Mouse (Mus musculus): Measurements from ENCODE around the gene Trim41. TPM values are rescaled to one million over a fixed set of nuclear protein-coding genes. Genes with fewer than 3 reads are reported as not detected.
A peak's percentile ranks its signal among the peaks of the same experiment; 100 is the strongest.

Gene Trim41
- polyA plus RNA-seq, 1 experiment from 2014 or later: 8.3 TPM

DNA sequence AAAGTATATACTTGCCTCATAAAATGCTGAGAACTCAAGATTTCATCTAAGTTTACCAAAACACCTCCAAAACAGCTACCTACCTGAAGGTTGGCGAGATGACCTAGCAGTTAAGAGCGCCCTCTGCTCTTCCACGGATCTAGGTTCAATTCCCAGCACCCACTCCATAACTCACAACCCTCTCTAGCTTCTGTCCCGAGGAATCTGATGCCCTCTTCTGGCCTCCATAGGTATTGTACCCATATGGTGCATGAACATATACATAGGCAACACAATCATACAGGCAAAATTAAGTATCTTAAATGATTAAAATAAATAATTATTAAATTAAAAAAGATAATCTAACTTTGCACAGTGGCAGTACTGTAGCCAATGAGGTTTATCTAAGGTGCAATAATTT lies 34.9 kb downstream of the Trim41 start:
- Histone ChIP-seq H3K27ac (no peak overlapping the region), H3K4me3 (no peak overlapping the region), H3K27me3 (no peaks in the 10 kb centered on the region), H3K4me2 (no peak overlapping the region), H3K4me1 (no peaks in the 10 kb centered on the region), H3K36me3 (no peaks in the 10 kb centered on the region), H3K9me3 (no peaks in the 10 kb centered on the region), H3K9ac (no peak overlapping the region)
- ATAC-seq (ENCODE audit: insufficient number of reproducible peaks, insufficient read depth, low FRiP score, low TSS enrichment, low read depth): no peak
- 82% methylated on average over 4 of the region's 4 CpGs for WGBS

DNA sequence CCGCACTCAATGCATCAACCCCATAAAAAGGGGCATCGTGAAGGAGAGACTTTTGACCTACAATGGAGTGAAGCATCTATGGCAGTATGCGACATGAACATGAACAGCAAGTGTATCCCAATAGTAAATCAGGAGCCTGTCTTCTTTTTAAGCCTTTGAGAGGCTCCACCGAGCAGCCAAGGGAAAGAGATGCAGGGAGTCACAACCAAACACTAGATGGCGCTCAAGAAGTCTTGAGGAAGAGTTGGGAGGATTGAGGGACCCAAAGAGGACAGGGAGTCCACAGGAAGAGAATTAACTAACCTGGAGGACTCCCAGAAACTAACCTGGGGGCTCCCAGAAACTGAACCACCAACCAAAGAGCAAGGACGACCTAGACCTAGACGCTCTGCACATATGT lies 37.7 kb downstream of the Trim41 start:
- no peaks in the 10 kb centered on the region for H3K27me3 ChIP-seq
- H3K9ac ChIP-seq: no peak overlapping the region
- 39% methylated on average over 7 of the region's 7 CpGs for WGBS

DNA sequence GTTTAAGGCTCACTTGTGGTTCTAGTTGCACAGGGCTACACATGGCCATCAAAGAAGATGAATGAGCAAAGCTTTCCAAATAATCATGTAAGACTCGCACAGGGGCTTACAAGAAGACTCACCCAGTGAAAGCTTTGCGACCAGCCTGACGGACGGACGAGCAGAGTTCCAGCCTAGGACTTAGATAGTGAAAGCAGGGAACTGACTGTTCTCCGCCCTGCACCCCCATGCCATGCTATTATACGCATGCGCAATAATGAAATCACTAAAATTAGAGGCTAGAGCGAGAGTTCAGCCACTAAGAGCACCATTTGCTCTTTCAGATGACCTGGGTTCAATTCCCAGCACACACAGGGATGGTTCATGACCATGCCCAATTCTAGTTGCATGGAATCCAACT lies 39.9 kb downstream of the Trim41 start:
- ATAC-seq (ENCODE audit: insufficient number of reproducible peaks, insufficient read depth, low FRiP score, low TSS enrichment, low read depth): no peak
- H3K36me3 ChIP-seq: no peaks in the 10 kb centered on the region
- no peak overlapping the region for H3K4me3 ChIP-seq
- H3K4me2 ChIP-seq: no peak overlapping the region
- H3K4me1 ChIP-seq: peaks cover 3% of the 10 kb centered on the region; the same call in 1 of the 2 replicates
- 93% methylated on average over 9 of the region's 9 CpGs for WGBS
- H3K27me3 ChIP-seq: no peaks in the 10 kb centered on the region
- no peaks in the 10 kb centered on the region for H3K9me3 ChIP-seq
- no peak overlapping the region for H3K9ac ChIP-seq
- H3K27ac ChIP-seq: no peak overlapping the region

More for the DNA sequence above, 37.7 kb downstream of the Trim41 start:
- ATAC-seq (ENCODE audit: insufficient number of reproducible peaks, insufficient read depth, low FRiP score, low TSS enrichment, low read depth): no peak
- no peak overlapping the region for H3K4me2 ChIP-seq
- peaks cover 2% of the 10 kb centered on the region; the same call in 1 of the 2 replicates for H3K4me1 ChIP-seq
- no peak overlapping the region for H3K27ac ChIP-seq
- no peaks in the 10 kb centered on the region for H3K9me3 ChIP-seq
- no peaks in the 10 kb centered on the region for H3K36me3 ChIP-seq
- no peak overlapping the region for H3K4me3 ChIP-seq

DNA sequence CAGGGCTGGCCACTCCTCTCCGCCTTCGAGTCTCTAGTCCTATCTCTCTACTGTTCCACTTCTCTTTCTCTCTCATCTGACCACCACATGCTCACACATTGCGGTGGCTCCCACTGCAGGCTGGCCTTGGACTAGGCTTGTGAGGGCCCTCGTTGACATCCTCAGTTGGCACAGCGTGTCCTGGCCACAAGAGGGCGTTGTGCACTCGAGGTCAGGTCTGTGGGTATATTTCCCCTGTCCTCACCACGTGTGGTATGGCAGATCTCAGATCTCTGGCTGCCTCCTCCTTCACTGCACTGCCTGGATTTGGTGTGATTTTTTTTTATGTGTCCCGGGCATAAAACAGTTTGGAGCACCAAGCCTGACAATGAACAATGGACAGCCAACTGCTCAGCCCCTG lies 40.5 kb downstream of the Trim41 start:
- no peak for ATAC-seq (ENCODE audit: insufficient number of reproducible peaks, insufficient read depth, low FRiP score, low TSS enrichment, low read depth)
- WGBS: 46% methylated on average over 9 of the region's 9 CpGs

DNA sequence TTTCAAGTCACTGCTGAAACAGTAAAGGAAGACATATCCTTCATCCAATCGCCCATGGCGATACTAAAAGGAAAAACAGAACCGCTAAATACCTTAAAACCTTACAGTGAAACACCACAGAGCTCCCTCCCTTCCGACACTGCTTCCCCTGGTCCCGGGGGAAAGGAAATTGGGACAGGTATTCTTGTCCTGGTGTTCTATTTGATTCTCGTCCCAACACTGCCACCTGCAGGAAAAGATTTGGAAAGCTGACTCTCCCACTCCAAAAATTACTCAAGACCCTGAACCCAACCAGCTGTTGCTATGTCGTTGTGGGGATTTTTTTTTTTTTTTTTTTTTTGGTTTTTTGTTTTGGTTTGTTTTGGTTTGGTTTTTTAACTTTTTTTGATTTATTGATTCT lies 41.7 kb downstream of the Trim41 start:
- Histone ChIP-seq H3K4me1 (peaks cover 3% of the 10 kb centered on the region; the same call in 1 of the 2 replicates), H3K4me2 (peak overlapping the region; percentile 36)
- 1% methylated on average over 7 of the region's 7 CpGs for WGBS

More for the DNA sequence above, 40.5 kb downstream of the Trim41 start:
- peaks cover 3% of the 10 kb centered on the region; the same call in 1 of the 2 replicates for H3K4me1 ChIP-seq
- H3K36me3 ChIP-seq: no peaks in the 10 kb centered on the region
- H3K9ac ChIP-seq: no peak overlapping the region
- no peaks in the 10 kb centered on the region for H3K27me3 ChIP-seq
- no peaks in the 10 kb centered on the region for H3K9me3 ChIP-seq
- no peak overlapping the region for H3K4me2 ChIP-seq
- no peak overlapping the region for H3K4me3 ChIP-seq
- no peak overlapping the region for H3K27ac ChIP-seq

DNA sequence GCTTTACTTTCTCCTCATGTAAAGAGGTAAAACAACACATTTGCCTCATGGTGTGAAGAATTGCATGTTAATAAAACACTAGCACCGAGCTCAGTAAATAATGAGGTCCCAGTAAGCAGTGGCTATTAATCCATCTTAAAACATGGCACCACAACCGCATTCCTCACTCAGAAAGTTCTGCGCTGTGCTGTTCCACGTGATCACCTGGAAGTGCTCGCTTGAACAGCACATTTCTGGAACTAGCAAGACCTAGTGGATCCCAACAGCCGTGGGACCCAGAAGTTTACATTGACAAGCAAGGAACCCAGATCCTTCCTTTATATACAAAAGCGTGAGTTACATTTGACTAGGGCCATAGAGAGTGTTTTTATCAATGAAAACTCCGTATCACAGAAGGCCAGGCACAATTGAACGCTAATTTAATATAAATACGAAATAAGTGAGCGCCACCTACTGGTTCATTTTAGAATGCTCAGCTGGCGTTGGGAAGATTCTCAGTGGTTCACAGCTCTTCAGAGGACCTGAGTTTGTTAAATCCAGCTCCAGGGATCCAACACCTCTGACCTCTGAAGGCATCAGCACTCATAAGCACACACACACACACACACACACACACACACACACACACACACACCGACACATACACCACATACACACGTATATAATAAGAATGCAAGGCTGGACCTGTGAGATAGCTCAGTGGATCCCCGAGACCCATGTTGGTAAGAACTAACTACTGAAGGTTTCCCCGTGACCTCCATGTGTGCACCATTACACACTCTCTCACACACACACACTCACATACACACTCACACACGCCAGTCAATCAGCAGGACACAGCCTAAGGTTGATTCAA lies 42.5 kb downstream of the Trim41 start:
- ATAC-seq (ENCODE audit: insufficient number of reproducible peaks, insufficient read depth, low FRiP score, low TSS enrichment, low read depth): no peak
- Histone ChIP-seq H3K27ac (no peak overlapping the region), H3K36me3 (no peaks in the 10 kb centered on the region), H3K4me2 (peak overlapping the region; percentile 48), H3K4me3 (no peak overlapping the region), H3K9ac (no peak overlapping the region), H3K27me3 (no peaks in the 10 kb centered on the region), H3K9me3 (no peaks in the 10 kb centered on the region), H3K4me1 (peaks cover 3% of the 10 kb centered on the region; the same call in 1 of the 2 replicates)
- 37% methylated on average over 17 of the region's 17 CpGs for WGBS

More for the DNA sequence above, 41.7 kb downstream of the Trim41 start:
- no peaks in the 10 kb centered on the region for H3K9me3 ChIP-seq
- no peaks in the 10 kb centered on the region for H3K36me3 ChIP-seq
- H3K27me3 ChIP-seq: no peaks in the 10 kb centered on the region
- H3K9ac ChIP-seq: no peak overlapping the region
- no peak overlapping the region; the same call in 1 of the 2 replicates for H3K4me3 ChIP-seq
- no peak overlapping the region for H3K27ac ChIP-seq
- no peak for ATAC-seq (ENCODE audit: insufficient number of reproducible peaks, insufficient read depth, low FRiP score, low TSS enrichment, low read depth)

DNA sequence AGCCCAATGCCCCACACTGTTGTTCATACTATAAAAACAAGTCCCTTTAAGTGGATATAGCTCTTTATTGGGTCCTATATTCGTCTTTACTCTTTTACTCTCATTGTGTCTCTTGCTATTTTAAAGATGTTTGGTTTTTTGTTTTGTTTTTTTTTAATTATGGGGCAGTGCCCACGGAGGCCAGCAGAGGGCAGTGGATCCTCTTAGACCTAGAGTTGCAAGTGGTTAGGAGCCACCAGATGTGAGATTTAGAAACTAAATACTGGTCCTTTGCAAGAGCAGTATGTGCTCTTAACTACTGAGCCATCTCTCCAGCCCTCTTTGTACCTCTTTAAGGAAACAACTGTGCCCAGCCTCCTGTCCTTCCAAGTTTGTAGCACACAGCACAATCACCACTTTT lies 45.5 kb downstream of the Trim41 start:
- ATAC-seq (ENCODE audit: insufficient number of reproducible peaks, insufficient read depth, low FRiP score, low TSS enrichment, low read depth): no peak
- WGBS: 8% methylated on average over 2 of the region's 2 CpGs
- Histone ChIP-seq H3K36me3 (no peaks in the 10 kb centered on the region), H3K27me3 (no peaks in the 10 kb centered on the region), H3K4me2 (no peak overlapping the region), H3K27ac (no peak overlapping the region), H3K9me3 (no peaks in the 10 kb centered on the region), H3K9ac (no peak overlapping the region), H3K4me3 (no peak overlapping the region), H3K4me1 (peaks cover 3% of the 10 kb centered on the region; the same call in 1 of the 2 replicates)

DNA sequence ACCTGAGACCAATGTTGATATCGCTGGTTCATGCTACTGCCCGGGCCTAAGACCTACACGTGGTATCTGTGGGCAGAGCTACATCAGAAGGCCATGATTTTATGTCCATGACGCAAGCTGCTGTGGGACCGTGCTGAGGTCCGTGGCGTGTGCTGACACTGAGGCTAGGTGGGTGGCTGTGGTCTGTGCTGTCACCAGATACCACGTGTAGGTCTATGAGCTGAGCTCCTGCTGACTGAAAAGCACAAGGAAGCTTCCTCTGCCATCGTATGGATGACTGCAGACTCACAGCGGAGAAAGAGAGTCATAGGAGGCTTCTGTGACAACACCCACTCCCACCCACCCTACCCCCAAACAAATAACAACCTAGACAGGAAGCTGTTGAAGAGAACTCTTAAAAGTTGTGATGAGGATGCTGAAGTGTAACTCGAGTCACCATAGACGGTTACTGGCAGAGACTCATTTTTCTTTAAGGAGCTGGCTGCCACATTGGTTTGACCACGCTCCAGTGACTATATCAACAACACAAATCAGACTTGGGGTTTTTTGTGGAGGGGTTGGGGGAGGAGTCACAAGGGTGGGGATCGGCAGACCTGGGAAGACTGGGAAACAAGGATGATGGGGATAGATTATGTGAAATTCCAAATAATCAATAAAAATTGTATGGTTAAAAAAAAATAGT lies 49.8 kb downstream of the Trim41 start:
- ATAC-seq (ENCODE audit: insufficient number of reproducible peaks, insufficient read depth, low FRiP score, low TSS enrichment, low read depth): no peak
- Histone ChIP-seq H3K9ac (no peak overlapping the region), H3K4me1 (no peaks in the 10 kb centered on the region), H3K4me2 (no peak overlapping the region), H3K9me3 (no peaks in the 10 kb centered on the region), H3K4me3 (no peak overlapping the region), H3K27ac (no peak overlapping the region), H3K27me3 (no peaks in the 10 kb centered on the region; the same call in 1 of the 2 replicates), H3K36me3 (no peaks in the 10 kb centered on the region)
- WGBS: 77% methylated on average over 14 of the region's 14 CpGs

DNA sequence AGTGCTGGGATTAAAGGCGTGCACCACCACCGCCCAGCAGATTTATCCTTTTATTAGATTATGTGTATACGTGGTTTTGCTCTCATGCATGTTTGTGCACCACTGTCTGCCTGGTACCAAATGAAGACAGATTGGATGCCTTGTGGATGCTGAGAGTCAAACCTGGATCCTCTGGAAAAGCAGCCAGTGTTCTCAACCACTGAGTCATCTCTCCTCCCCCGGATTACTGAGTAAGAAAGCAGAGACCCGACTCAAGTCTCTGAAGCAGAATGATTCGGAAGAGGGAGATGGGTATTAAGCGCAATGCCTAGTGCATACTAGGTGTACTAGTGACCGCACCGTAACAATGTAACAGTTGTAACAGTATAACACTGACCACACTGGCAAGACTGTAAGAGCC lies 53.0 kb downstream of the Trim41 start:
- no peak overlapping the region for H3K4me2 ChIP-seq
- WGBS: 90% methylated on average over 9 of the region's 9 CpGs
- no peak overlapping the region for H3K9ac ChIP-seq
- no peaks in the 10 kb centered on the region for H3K36me3 ChIP-seq
- H3K27ac ChIP-seq: no peak overlapping the region
- H3K4me3 ChIP-seq: no peak overlapping the region
- no peaks in the 10 kb centered on the region for H3K9me3 ChIP-seq
- no peaks in the 10 kb centered on the region for H3K4me1 ChIP-seq
- H3K27me3 ChIP-seq: no peaks in the 10 kb centered on the region; the same call in 1 of the 2 replicates
- no peak for ATAC-seq (ENCODE audit: insufficient number of reproducible peaks, insufficient read depth, low FRiP score, low TSS enrichment, low read depth)

DNA sequence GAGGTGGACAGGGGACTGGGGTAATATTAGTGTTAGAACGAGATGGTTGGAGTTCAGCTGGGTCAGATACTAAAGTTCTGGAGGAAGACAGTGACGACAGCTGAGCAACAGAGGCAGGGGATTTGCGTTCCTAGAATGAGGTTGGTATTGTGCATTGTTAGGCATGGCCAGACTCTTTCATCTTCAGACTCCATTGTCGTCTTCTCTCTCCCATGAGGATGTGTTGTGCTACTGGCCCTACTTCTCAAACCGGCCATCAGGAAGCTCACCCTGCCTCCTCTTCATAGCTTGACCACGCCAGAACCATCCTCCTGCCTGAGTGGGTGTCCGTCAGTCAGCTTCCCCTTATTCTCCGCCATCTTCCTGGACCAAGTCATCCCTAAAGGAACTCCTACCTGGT lies 58.1 kb downstream of the Trim41 start:
- H3K9ac ChIP-seq: no peak overlapping the region
- no peak overlapping the region for H3K4me3 ChIP-seq
- H3K27me3 ChIP-seq: no peaks in the 10 kb centered on the region
- no peak overlapping the region for H3K27ac ChIP-seq
- no peak overlapping the region for H3K4me2 ChIP-seq
- no peaks in the 10 kb centered on the region for H3K4me1 ChIP-seq
- ATAC-seq (ENCODE audit: insufficient number of reproducible peaks, insufficient read depth, low FRiP score, low TSS enrichment, low read depth): no peak
- 89% methylated on average over 8 of the region's 8 CpGs for WGBS
- H3K9me3 ChIP-seq: no peaks in the 10 kb centered on the region
- H3K36me3 ChIP-seq: no peaks in the 10 kb centered on the region
